Mouse (Mus musculus): ENCODE measurements around the gene Ctdspl.

The Ctdspl gene

GRCm38 (mm10) chr9:119092473-119093418, 166.5 kb downstream of the Ctdspl start:
- DNase-seq (ENCODE audit: low spot score in 2 of 2) = peak; percentile 18 to 36

Measured in right cerebral cortex, postnatal 36 days (tissue).